Mouse (Mus musculus): ENCODE results near the gene Col25a1. TPM values are rescaled to one million over a fixed set of nuclear protein-coding genes. Genes with fewer than 3 reads are reported as not detected.

Col25a1 gene
- polyA plus RNA-seq, 1 experiment from 2014 or later, result 1.3 TPM

DNA sequence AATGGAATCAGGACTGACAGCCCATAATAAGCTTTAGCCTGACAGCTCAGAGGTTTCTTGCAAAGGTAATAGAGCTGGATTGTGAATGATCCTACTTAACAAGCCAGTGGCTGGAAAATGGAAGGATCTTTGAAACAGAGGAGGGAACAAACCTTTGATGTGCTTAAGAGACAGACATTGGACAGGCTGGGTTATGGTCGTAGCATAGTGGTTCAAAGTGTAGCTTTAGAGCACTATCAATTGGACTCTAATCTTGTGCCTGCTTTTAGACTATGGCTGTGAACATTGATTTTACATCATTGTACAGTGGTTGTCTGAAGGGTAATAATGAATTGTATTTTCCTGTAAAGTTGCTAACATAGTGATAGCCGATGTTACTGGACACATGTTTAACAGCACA, 86.4 kb downstream of the Col25a1 start:
- WGBS (ENCODE audit: insufficient replicate concordance), result 73% methylated on average over 2 of the region's 2 CpGs
- ATAC-seq (ENCODE audit: low read depth), result no peak
- no peaks in the 10 kb centered on the region for H3K4me1 ChIP-seq (replicated peaks)

GRCm38 (mm10) chr3:130218232-130218728, 87.0 kb downstream of the Col25a1 start:
- ATAC-seq (ENCODE audit: low read depth) (no peak), DNase-seq (no peak)
- WGBS (ENCODE audit: insufficient replicate concordance), result 31% methylated on average over 5 of the region's 5 CpGs
- Histone ChIP-seq H3K9me3 (replicated peaks) (no peaks in the 10 kb centered on the region), H3K4me3 (replicated peaks) (no peak overlapping the region), H3K4me2 (no peak overlapping the region), H3K27ac (no peak overlapping the region), H3K27me3 (no peaks in the 10 kb centered on the region), H3K9ac (no peak overlapping the region), H3K4me1 (replicated peaks) (no peaks in the 10 kb centered on the region), H3K36me3 (no peaks in the 10 kb centered on the region)

More for the DNA sequence above, 86.4 kb downstream of the Col25a1 start:
- H3K27ac ChIP-seq, result no peak overlapping the region
- H3K4me2 ChIP-seq, result no peak overlapping the region
- H3K27me3 ChIP-seq, result no peaks in the 10 kb centered on the region
- no peak for DNase-seq
- H3K36me3 ChIP-seq, result no peaks in the 10 kb centered on the region
- no peaks in the 10 kb centered on the region for H3K9me3 ChIP-seq (replicated peaks)
- H3K9ac ChIP-seq, result no peak overlapping the region
- H3K4me3 ChIP-seq (replicated peaks), result no peak overlapping the region

DNA sequence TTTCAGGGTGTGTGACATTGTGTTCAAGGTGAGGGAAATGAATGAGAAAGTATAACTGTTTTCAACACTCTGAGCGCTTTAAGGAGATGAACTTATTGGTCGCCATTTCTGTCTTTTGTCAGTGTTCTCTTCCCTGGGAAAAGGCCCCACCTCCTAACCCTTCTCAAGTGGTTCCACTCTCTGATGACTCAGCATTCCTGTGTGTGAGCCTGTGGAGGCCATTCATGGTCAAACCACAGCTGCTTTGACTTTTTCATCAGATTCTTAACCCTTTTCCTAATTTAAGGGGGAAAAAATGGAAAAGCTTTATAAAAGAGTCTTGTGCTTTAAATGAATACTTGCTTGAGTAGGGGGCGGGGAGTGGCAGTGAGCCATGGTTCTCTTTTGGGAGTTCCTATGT, 89.5 kb downstream of the Col25a1 start:
- H3K9me3 ChIP-seq (replicated peaks), result no peaks in the 10 kb centered on the region
- H3K27ac ChIP-seq, result no peak overlapping the region
- no peak overlapping the region for H3K9ac ChIP-seq
- 54% methylated on average over 3 of the region's 3 CpGs for WGBS (ENCODE audit: insufficient replicate concordance)
- no peak for DNase-seq
- no peak overlapping the region for H3K4me3 ChIP-seq (replicated peaks)
- no peaks in the 10 kb centered on the region for H3K4me1 ChIP-seq (replicated peaks)
- H3K4me2 ChIP-seq, result no peak overlapping the region
- H3K27me3 ChIP-seq, result no peaks in the 10 kb centered on the region
- no peaks in the 10 kb centered on the region for H3K36me3 ChIP-seq
- no peak for ATAC-seq (ENCODE audit: low read depth)

- Histone ChIP-seq H3K27ac (no peak overlapping the region), H3K36me3 (no peaks in the 10 kb centered on the region), H3K9me3 (replicated peaks) (no peaks in the 10 kb centered on the region), H3K4me2 (no peak overlapping the region), H3K4me3 (replicated peaks) (no peak overlapping the region), H3K9ac (no peak overlapping the region), H3K4me1 (replicated peaks) (no peaks in the 10 kb centered on the region), H3K27me3 (no peaks in the 10 kb centered on the region)
- DNase-seq, result no peak
- 75% methylated on average over 9 of the region's 9 CpGs for WGBS (ENCODE audit: insufficient replicate concordance)
- ATAC-seq (ENCODE audit: low read depth), result no peak
Observed at GRCm38 (mm10) chr3:130228186-130228585, 96.9 kb downstream of the Col25a1 start.

DNA sequence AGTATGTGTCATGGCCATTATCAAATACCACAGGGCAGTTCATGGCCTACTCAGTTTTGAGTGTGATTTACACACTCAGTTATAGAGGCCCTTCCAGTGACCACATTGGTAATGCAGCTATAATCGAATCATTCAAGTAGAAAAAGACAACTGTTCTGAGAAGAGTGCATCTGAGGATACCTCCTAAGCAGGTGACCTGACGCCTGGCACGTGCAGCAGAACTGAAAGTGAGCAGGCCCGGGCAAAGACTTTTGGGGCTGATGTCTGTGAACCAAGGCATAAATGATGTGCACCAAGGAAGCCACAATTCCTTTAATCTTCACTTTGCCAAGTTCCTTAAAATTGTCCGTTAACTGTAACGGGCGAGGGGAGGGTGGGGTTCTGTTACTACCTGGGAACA, 101.6 kb downstream of the Col25a1 start:
- H3K36me3 ChIP-seq, result no peaks in the 10 kb centered on the region
- H3K27me3 ChIP-seq, result no peaks in the 10 kb centered on the region
- no peak overlapping the region for H3K4me3 ChIP-seq (replicated peaks)
- no peaks in the 10 kb centered on the region for H3K9me3 ChIP-seq (replicated peaks)
- no peak overlapping the region for H3K4me2 ChIP-seq
- DNase-seq, result no peak
- 73% methylated on average over 7 of the region's 7 CpGs for WGBS (ENCODE audit: insufficient replicate concordance)
- H3K9ac ChIP-seq, result no peak overlapping the region
- H3K4me1 ChIP-seq (replicated peaks), result no peaks in the 10 kb centered on the region
- ATAC-seq (ENCODE audit: low read depth), result no peak
- H3K27ac ChIP-seq, result no peak overlapping the region

DNA sequence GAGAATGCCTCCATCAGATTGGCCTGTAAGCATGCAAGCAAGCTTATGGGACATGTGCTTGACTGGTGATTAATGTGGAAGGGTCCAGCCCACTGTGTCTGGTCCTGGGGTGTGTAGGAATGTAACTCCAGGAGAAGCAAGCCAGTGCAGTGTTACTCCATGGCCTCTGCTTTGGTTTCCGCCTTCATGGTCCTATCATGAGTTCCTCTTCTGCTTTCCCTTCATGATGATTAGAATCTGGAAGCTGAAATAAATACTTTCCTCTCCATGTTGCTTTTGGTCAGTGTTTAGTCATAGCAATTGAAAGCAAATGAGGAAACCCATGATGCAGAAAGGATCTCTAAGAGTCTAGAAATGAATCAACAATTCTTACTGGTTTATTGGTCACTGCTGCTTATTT, 103.9 kb downstream of the Col25a1 start:
- DNase-seq (no peak), ATAC-seq (ENCODE audit: low read depth) (no peak)
- Histone ChIP-seq H3K4me2 (no peak overlapping the region), H3K36me3 (no peaks in the 10 kb centered on the region), H3K27ac (no peak overlapping the region), H3K9me3 (replicated peaks) (no peaks in the 10 kb centered on the region), H3K9ac (no peak overlapping the region), H3K4me3 (replicated peaks) (no peak overlapping the region), H3K27me3 (no peaks in the 10 kb centered on the region), H3K4me1 (replicated peaks) (no peaks in the 10 kb centered on the region)
- 50% methylated on average over 1 of the region's 1 CpGs for WGBS (ENCODE audit: insufficient replicate concordance)

DNA sequence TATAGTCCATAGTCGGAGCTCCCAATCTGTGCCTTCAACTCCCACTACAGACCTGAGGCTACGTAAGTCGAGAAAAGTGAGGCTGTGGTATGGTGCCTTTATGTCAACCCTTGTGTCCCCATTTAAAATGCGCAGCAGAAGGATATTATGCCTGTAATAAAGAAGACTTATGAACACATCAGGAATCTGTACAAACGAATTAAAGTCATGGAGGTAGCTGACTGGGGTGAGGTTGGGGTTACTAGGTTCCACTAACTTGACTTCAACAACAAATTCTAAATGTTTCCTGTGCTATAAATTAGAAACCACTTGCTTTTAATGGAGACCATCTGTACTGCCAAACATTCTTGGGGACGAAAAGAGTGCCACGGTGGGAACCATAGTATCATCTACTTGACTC, 104.8 kb downstream of the Col25a1 start:
- no peak overlapping the region for H3K9ac ChIP-seq
- H3K4me3 ChIP-seq (replicated peaks), result no peak overlapping the region
- H3K4me2 ChIP-seq, result no peak overlapping the region
- no peak overlapping the region for H3K27ac ChIP-seq
- DNase-seq (no peak), ATAC-seq (ENCODE audit: low read depth) (no peak)
- H3K36me3 ChIP-seq, result no peaks in the 10 kb centered on the region
- H3K4me1 ChIP-seq (replicated peaks), result no peaks in the 10 kb centered on the region
- 62% methylated on average over 7 of the region's 7 CpGs for WGBS (ENCODE audit: insufficient replicate concordance)
- no peaks in the 10 kb centered on the region for H3K27me3 ChIP-seq
- H3K9me3 ChIP-seq (replicated peaks), result no peaks in the 10 kb centered on the region

DNA sequence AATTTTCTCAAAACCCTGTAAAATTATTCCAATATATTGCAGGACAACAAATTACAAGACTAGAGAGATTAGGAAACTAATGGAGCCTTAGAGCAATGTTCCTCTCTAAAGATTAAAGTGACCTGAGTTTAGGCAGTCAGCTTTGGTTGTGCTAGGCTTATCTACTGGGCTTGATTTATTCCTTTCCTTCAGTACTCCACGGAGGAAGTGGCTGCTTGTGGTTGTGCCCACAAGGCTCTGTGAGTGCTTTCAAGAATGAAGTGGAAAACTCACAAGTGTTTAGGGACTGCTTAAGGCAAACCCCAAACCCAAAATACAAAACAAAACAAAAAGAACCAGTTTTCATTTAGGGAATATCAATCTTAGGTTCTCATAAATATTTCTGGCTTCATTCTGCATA, 106.6 kb downstream of the Col25a1 start:
- 5% methylated on average over 1 of the region's 1 CpGs for WGBS (ENCODE audit: insufficient replicate concordance)

GRCm38 (mm10) chr3:130241924-130242323, 110.6 kb downstream of the Col25a1 start:
- Histone ChIP-seq H3K36me3 (no peaks in the 10 kb centered on the region), H3K4me2 (no peak overlapping the region), H3K27ac (no peak overlapping the region), H3K4me1 (replicated peaks) (no peaks in the 10 kb centered on the region), H3K9ac (no peak overlapping the region), H3K9me3 (replicated peaks) (no peaks in the 10 kb centered on the region), H3K4me3 (replicated peaks) (no peak overlapping the region), H3K27me3 (no peaks in the 10 kb centered on the region)
- WGBS (ENCODE audit: insufficient replicate concordance), result 24% methylated on average over 4 of the region's 4 CpGs
- ATAC-seq (ENCODE audit: low read depth) (no peak), DNase-seq (no peak)

More for the DNA sequence above, 106.6 kb downstream of the Col25a1 start:
- Histone ChIP-seq H3K4me1 (replicated peaks) (no peaks in the 10 kb centered on the region), H3K4me3 (replicated peaks) (no peak overlapping the region), H3K9me3 (replicated peaks) (no peaks in the 10 kb centered on the region), H3K27ac (no peak overlapping the region), H3K27me3 (no peaks in the 10 kb centered on the region), H3K36me3 (no peaks in the 10 kb centered on the region), H3K4me2 (no peak overlapping the region), H3K9ac (no peak overlapping the region)
- no peak for DNase-seq
- no peak for ATAC-seq (ENCODE audit: low read depth)

- no peaks in the 10 kb centered on the region for H3K4me1 ChIP-seq (replicated peaks)
- no peaks in the 10 kb centered on the region for H3K27me3 ChIP-seq
- H3K27ac ChIP-seq, result no peak overlapping the region
- DNase-seq, result no peak
- H3K36me3 ChIP-seq, result no peaks in the 10 kb centered on the region
- no peak overlapping the region for H3K4me3 ChIP-seq (replicated peaks)
- H3K9me3 ChIP-seq (replicated peaks), result no peaks in the 10 kb centered on the region
- 62% methylated on average over 8 of the region's 8 CpGs for WGBS (ENCODE audit: insufficient replicate concordance)
- no peak overlapping the region for H3K9ac ChIP-seq
- H3K4me2 ChIP-seq, result no peak overlapping the region
- ATAC-seq (ENCODE audit: low read depth), result no peak
Observed at GRCm38 (mm10) chr3:130242647-130243296, 111.5 kb downstream of the Col25a1 start.

GRCm38 (mm10) chr3:130252355-130252754, 121.1 kb downstream of the Col25a1 start:
- H3K27ac ChIP-seq, result no peak overlapping the region
- ATAC-seq (ENCODE audit: low read depth), result no peak

GRCm38 (mm10) chr3:130256059-130256458, 124.8 kb downstream of the Col25a1 start:
- ATAC-seq (ENCODE audit: low read depth) (no peak), DNase-seq (no peak)
- Histone ChIP-seq H3K27ac (no peak overlapping the region), H3K4me2 (no peak overlapping the region), H3K36me3 (no peaks in the 10 kb centered on the region), H3K9ac (no peak overlapping the region), H3K27me3 (no peaks in the 10 kb centered on the region), H3K4me3 (replicated peaks) (no peak overlapping the region), H3K4me1 (replicated peaks) (no peaks in the 10 kb centered on the region), H3K9me3 (replicated peaks) (peaks cover 3% of the 10 kb centered on the region; the same call in 1 of the 2 replicates)
- 63% methylated on average over 3 of the region's 3 CpGs for WGBS (ENCODE audit: insufficient replicate concordance)

More at GRCm38 (mm10) chr3:130252355-130252754, 121.1 kb downstream of the Col25a1 start:
- Histone ChIP-seq H3K36me3 (no peaks in the 10 kb centered on the region), H3K27me3 (no peaks in the 10 kb centered on the region), H3K9me3 (replicated peaks) (no peaks in the 10 kb centered on the region), H3K9ac (no peak overlapping the region), H3K4me1 (replicated peaks) (no peaks in the 10 kb centered on the region), H3K4me3 (replicated peaks) (no peak overlapping the region), H3K4me2 (no peak overlapping the region)
- no peak for DNase-seq
- 52% methylated on average over 7 of the region's 7 CpGs for WGBS (ENCODE audit: insufficient replicate concordance)

Measured in liver, embryonic 13.5 days (tissue).